Mouse (Mus musculus): ENCODE measurements at regions not wholly inside any gene's neighbourhood (a gene's known extent, or its start where the extent isn't known, plus 50 kb on each side); places are given as distances from the start of the nearest gene placed in this dataset.

DNA sequence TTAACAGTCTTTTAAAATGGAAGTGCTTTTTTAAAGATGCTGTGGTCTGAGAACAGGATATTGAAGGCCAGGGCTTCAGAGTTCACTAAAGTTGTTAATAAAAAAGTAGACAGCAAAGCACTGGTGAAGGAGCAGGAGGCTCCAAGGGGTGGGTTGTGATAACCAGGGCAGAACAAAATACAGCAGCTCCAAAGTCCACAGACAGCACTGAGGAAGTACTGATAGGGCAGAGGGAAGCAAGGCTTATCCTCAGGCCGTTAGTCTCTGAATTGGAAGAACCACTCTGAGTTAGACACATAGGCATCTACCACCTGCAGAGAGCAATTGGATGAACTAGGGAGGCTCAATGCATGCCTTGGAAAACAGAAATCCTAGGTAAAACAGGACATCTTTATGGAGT, 62.1 kb downstream of the P2ry1 start:
- DNase-seq (ENCODE audit: low spot score in 2 of 2) = no peak

- no peak for DNase-seq (ENCODE audit: low spot score in 2 of 2)
These were observed 64.5 kb downstream of the P2ry1 start for GRCm38 (mm10) chr3:61067067-61067466.

DNA sequence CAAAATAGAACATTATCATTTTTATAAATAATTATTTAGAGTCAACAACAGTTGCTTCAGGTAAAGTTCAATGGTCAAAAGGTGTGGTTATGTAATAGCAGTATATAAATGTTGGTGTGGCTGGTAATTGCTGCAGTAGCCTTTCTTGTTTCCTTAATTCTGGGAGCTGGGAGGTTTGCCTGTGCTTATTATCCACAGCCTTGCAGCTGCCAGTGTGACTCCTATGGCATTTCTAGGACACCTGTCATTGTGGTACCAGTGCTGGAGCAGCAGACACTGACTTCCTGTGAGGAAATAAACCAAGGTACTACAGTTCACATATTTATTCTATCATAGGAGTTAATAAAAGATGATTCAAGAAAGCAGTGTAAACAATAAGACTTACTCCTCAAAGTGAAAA, 65.6 kb downstream of the P2ry1 start:
- DNase-seq (ENCODE audit: low spot score in 2 of 2) = no peak

GRCm38 (mm10) chr3:61071041-61071440, 68.4 kb downstream of the P2ry1 start:
- DNase-seq (ENCODE audit: low spot score in 2 of 2) = no peak

GRCm38 (mm10) chr3:61072330-61072729, 69.7 kb downstream of the P2ry1 start:
- DNase-seq (ENCODE audit: low spot score in 2 of 2) = no peak

DNA sequence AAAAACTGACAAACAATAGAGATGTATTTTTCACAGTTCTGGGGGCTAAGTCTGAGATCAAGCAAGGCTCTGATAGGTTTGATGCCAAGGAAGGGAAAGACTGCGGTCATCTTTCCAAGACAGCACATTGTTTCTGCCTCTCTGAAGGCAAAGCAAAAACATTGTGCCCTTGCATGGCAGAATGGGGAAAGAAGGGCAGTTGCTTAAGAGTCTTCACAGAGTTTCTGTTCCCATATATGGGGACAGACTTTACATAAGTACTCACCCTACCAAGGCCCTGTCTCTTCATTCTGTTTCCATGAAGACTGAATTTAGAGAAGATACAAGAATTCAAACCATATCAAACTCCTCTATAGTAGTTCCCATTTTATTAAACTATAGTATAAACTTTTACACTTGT, 70.5 kb downstream of the P2ry1 start:
- DNase-seq (ENCODE audit: low spot score in 2 of 2) = no peak

DNA sequence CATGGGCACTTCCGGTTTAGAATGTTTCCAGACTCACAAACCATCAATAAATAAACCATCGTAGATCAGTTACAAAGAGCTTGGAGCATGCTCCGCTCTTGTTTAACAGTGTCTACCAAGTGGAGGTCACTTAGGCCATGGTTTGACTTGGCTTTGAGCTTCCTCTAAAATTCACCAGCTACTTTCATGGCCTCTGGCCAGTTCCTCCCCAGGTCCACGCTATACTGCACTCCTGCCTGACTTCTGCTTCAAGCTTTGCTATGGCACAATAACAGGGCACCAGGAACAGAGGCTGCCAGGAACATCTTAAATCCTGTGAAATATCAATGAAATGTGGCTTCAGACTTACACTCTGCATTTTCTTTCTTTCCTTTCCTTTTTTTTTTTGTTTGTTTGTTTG, 71.2 kb downstream of the P2ry1 start:
- DNase-seq (ENCODE audit: low spot score in 2 of 2) = no peak

DNA sequence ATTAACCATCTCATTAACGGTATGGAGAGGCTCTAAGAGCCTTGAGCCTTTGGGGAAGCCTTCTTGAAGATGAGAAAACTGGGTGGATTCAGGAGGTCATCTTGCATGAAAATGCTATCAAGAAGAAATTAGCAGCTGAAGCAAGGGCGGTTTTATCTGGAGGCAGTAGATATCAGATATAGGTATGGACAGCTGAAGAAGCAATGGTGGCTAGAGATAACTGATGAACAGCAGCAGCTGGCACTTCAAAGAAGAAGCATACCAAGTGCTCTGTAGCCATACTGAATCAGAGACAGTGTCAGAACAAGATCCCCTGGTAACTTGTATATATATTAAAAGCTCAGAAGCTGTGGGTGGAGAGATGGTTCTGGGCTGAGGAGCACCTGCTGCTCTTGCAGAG, 73.2 kb downstream of the P2ry1 start:
- DNase-seq (ENCODE audit: low spot score in 2 of 2) = no peak

GRCm38 (mm10) chr3:61089931-61090330, 87.3 kb downstream of the P2ry1 start:
- no peak for DNase-seq (ENCODE audit: low spot score in 2 of 2)

DNA sequence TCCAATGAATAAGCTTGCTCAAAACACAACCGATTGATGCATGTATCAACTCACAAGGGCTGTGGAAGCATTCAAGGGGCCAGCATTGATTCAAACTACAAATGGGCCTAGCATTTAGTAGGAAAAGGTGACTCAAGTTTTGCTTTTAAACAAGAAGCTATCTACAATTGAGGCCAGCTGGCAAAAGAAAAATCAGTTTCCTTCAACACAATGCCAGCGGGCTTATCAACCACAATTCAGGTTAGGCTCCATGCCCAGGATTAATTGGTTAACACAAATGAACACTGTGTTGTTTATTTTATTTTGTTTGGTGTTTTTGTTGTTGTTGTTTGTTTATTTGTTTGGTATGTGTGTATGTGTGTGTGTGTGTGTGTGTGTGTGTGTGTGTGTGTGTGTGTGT, 89.4 kb downstream of the P2ry1 start:
- DNase-seq (ENCODE audit: low spot score in 2 of 2) = no peak

DNA sequence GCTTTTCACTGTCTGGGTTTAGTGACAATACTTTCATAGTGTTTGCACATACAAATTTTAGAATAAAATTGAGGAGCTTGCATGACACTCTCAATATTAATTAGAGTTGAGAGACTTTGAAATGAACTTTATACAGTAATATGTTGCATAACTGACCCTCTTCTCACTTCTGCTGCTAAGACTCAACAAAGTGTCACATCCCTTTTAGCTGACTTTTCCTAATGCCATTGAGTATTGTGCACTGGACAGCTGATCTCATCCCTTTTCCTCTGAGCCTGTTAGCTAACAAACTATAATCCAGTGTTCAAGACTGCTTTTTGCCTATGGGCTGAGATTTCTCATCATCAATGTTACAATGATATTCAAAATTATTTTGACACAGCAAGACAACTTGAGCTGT, 113.8 kb downstream of the P2ry1 start:
- DNase-seq (ENCODE audit: low spot score in 2 of 2) = no peak

GRCm38 (mm10) chr3:61133096-61133495, 130.5 kb downstream of the P2ry1 start:
- no peak for DNase-seq (ENCODE audit: low spot score in 2 of 2)

DNA sequence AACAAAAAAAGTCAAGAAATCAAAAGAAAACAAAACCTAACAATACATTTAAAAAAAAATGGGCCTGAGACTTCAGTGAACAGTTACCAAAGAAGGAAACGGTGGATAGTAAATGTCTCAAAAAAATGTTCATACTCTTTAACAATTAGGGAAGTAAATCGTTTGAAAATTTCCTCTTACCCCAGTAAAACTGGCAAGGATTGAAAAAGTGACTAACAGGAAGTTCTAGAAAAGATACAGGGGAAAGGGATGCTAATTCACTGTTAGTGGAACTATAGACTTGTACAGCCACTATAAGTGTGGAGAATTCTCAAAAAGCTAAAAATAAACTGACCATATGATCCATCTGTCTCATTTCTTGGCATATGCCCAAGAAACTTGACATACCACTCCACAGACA, 151.5 kb downstream of the P2ry1 start:
- DNase-seq (ENCODE audit: low spot score in 2 of 2) = no peak

- no peak for DNase-seq (ENCODE audit: low spot score in 2 of 2)
These were observed 157.2 kb downstream of the P2ry1 start for GRCm38 (mm10) chr3:61159811-61160210.

DNA sequence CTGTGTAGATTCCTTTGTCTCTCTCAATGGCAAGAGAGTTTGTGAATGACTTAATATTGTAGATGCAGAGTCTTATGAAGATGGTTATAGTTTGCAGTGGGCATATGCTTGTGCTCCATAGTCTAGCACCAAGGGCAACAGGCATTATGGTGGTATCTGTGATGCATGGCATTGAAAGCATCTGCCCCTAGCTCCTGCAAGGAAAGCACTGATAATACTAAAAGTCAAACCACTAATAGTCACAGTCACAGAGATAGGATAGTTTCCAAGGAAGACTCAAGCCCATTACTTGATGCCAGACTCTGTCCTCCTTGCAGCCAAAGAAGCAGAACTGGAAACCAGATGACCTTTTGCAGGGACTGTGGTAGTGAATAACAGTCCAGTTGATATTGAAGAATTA, 158.8 kb downstream of the P2ry1 start:
- no peak for DNase-seq (ENCODE audit: low spot score in 2 of 2)

GRCm38 (mm10) chr3:61185789-61186188, 175.6 kb upstream of the Rap2b start:
- DNase-seq (ENCODE audit: low spot score in 2 of 2) = no peak

GRCm38 (mm10) chr3:61188662-61189061, 172.8 kb upstream of the Rap2b start:
- no peak for DNase-seq (ENCODE audit: low spot score in 2 of 2)

DNA sequence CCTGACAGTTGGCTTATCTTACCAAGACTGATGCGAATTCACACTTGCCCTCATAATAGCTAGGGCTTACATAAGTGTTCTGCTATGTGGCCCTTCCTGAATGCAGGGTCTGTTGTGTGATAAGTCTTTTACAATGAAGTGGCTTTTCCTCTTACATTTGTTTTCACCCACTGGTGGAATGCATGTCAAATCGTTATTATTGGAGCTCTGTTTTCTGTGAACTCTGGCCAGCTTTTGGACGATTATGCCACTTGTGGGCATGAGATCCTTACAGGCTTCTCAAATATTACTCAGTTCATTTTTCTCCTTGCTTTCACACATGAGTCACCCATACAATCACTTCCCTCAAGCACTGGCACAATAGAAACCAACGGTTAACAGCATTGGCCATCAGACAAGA, 144.9 kb upstream of the Rap2b start:
- no peak for DNase-seq (ENCODE audit: low spot score in 2 of 2)

GRCm38 (mm10) chr3:61224505-61224904, 136.9 kb upstream of the Rap2b start:
- no peak for DNase-seq (ENCODE audit: low spot score in 2 of 2)

- DNase-seq (ENCODE audit: low spot score in 2 of 2) = no peak
These were observed 136.4 kb upstream of the Rap2b start for GRCm38 (mm10) chr3:61225054-61225453.

GRCm38 (mm10) chr3:61241380-61241779, 120.1 kb upstream of the Rap2b start:
- DNase-seq (ENCODE audit: low spot score in 2 of 2) = no peak

DNA sequence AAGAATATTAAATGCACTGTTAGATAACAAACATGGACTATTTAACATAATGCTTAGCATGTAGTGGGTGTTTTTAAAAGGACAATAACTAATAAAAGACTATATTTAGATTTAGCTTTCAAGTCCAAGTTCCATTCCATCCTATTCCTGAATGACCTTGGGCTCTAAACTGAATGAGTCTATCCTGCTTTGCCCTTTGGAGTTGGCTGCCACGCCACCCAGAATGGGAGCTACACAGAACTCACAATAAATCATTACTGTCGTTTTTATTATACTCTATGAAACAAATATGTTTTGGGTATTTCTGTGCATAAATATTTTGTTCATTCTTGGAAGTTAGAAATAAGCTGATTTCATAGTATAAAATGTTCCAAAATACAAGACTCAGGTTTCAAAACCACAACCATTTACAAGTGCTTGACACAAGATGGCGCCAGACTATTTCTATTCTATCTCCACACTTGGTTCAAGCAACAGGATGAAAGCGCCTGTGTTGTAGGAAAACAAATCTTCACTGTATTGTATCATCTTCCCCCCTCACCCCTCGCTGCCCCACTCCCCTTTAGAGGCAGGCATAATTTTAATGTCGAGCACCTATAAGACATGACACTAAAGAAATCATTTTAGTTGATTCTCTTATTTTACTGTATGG, 117.4 kb upstream of the Rap2b start:
- peak in 1 of 2 experiments; percentile 12 for DNase-seq (ENCODE audit: low spot score in 2 of 2)

- DNase-seq (ENCODE audit: low spot score in 2 of 2) = no peak
These were observed 115.0 kb upstream of the Rap2b start for GRCm38 (mm10) chr3:61246429-61246828.

DNA sequence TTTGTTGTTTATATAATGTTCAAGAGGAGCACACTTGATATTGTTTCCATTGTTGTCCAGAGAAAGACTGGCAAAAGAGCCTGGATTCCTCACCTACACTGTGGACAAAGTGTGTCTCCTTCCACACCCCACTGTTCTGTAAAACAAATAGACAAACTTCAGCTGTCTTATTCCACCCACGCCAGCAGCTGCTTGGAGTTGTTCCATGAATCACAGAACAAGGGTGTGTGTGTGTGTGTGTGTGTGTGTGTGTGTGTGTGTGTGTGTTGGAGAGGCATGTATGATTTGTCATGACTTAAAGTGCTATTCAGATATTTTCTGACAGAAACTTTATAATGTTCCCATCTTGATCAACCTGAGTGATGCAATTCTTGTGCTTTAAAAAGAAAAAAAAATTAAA, 114.1 kb upstream of the Rap2b start:
- DNase-seq (ENCODE audit: low spot score in 2 of 2) = peak in 1 of 2 experiments; percentile 46

Measured in gastrocnemius, postnatal 4 days (tissue).